Mouse (Mus musculus) layer of hippocampus, adult 6 months (tissue): Measurements from ENCODE around the gene D3Ertd254e. TPM values are rescaled to one million over a fixed set of nuclear protein-coding genes. Genes with fewer than 3 reads are reported as not detected.

Experiments
- long read RNA-seq, 2 experiments: library from polyadenylated mRNA; unstranded; transcript quantifications; one replicate each; pipeline ENCODE4 v2.0.0; 2019 to 2020
- polyA plus RNA-seq: library from polyadenylated mRNA; unstranded; fragments of <200 nt; fragmentation: Nextera tagmentation; gene quantifications from 2 replicates; pipeline ENCODE4 v1.2.3, GENCODE M21; 2021

The D3Ertd254e gene
- 7.7 and 7.8 TPM in 2 replicates for polyA plus RNA-seq
- long read RNA-seq, experiment 1, full-length matches to known transcripts, result 14 of 20 reads
- long read RNA-seq, experiment 1, partial matches to known transcripts, result 4 of 20 reads
- long read RNA-seq, experiment 1, other reads (novel, unspliced or antisense), result 2 of 20 reads
- long read RNA-seq, experiment 2, full-length matches to known transcripts, result 84 of 94 reads
- long read RNA-seq, experiment 2, partial matches to known transcripts, result 3 of 94 reads
- long read RNA-seq, experiment 2, other reads (novel, unspliced or antisense), result 7 of 94 reads

DNA sequence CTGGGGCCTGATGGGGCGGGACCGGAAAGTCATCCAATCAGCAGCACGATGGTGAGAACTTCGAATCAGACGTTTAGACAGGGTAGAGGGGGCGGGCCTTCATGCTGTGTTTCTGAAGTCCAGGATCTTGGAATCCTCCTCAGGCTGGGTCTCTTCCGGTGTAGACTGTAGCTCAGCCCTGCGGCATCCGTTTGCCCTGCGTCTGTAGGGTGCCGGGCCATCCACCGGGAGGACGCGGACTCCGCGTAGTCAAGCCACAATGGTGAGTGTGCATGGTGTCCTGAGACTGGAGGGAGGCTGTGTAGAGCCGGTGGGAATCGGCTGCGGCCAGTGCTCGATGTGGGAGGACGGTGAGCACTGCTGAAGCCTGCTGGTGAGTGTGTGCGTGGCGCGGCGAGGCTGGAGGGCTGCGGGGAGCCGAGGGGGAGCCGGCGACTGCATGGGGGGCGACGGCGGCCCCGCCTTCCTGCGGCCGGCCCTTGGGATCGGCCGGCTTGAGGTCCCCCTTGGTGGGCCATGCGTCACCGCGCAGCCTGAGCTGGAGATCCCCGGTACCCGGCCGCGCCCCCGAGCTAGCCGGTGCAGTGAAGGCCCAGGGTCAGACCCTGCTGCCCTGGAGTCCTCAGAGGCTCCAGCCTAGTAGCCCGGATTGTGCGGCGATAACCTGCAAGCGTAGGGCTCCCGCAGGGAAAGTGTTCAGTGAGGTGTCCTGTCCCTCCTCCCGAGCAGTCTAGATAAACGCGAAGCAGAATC lies at the start of gene D3Ertd254e:
D3Ertd254e (plus strand) TSS at position 84 of the 753 bp plus-strand sequence.

Other genes with a start within 250 kb of the D3Ertd254e start
- 66.6 and 68.0 TPM in 2 replicates for gene Dcun1d1, start 213.6 kb upstream of the D3Ertd254e start, polyA plus RNA-seq
- 14.2 and 23.7 TPM in 2 replicates for gene Mccc1, start 150.3 kb upstream of the D3Ertd254e start, polyA plus RNA-seq
- not detected in 2 replicates for gene Ccdc144b, start 97.5 kb upstream of the D3Ertd254e start, polyA plus RNA-seq
- 36.6 and 38.4 TPM in 2 replicates for gene Acad9, start 85.0 kb upstream of the D3Ertd254e start, polyA plus RNA-seq
- 2.1 and 2.2 TPM in 2 replicates for gene Qrfpr, start 71.3 kb downstream of the D3Ertd254e start, polyA plus RNA-seq